Mouse (Mus musculus): ENCODE data around the gene Acoxl.

GRCm38 (mm10) chr2:128092451-128092850 is 253.8 kb downstream of the Acoxl start:
- TF ChIP-seq GATA1 (IDR thresholded peaks at IDR 0.05; ENCODE audit: low read length) (no peak), TAL1 (IDR thresholded peaks at IDR 0.05; ENCODE audit: low read length) (no peak)

Data from erythroblast, embryonic 14.5 days (primary cell).